Mouse (Mus musculus) heart, postnatal 36 days (tissue): ENCODE results near the gene Spock2. TPM values are rescaled to one million over a fixed set of nuclear protein-coding genes. Genes with fewer than 3 reads are reported as not detected.
A peak's percentile ranks its signal among the peaks of the same experiment; 100 is the strongest.
"Not testable (repeated sequence)": the region's sequence is repeated elsewhere in the genome, so short reads cannot be mapped to it uniquely, and the experiment has no call there.

Source experiments
- DNase-seq, 2 experiments: peaks; one replicate each; pipeline ENCODE4 v3.0.0; 2021 to 2022
- intact Hi-C: fragments of 180-260 bp; cut with DNase I; formaldehyde crosslinking; loops from one replicate; pipeline ENCODE4 v1.15.1; 2025
- total RNA-seq, 2 experiments: library from RNA; stranded (reverse); gene quantifications; 2 replicates each; pipeline ENCODE4 v1.2.3; 2021

The Spock2 gene
- total RNA-seq, 2 experiments from 2014 or later = 16.7 to 20.1 TPM

- no peak for DNase-seq
- intact Hi-C loops = no loop called here
Measured at GRCm38 (mm10) chr10:60140751-60141150, 34.7 kb downstream of the Spock2 start.

GRCm38 (mm10) chr10:60141656-60142160 lies 35.7 kb downstream of the Spock2 start:
- intact Hi-C loops = no loop called here
- no peak for DNase-seq

GRCm38 (mm10) chr10:60147510-60148047 lies 41.6 kb downstream of the Spock2 start:
- not testable (repeated sequence) for DNase-seq
- intact Hi-C loops = loop anchor here (1.0 to 2.0 kb wide), 4 partner anchors 44 to 255 kb away; no protein-coding TSS in a partner anchor

GRCm38 (mm10) chr10:60148087-60148486 lies 42.1 kb downstream of the Spock2 start:
- peak; percentile 79 to 86 for DNase-seq
- intact Hi-C loops = loop anchor here (1.0 kb wide), 3 partner anchors 43 to 97 kb away; no protein-coding TSS in a partner anchor

- intact Hi-C loops = no loop called here
Measured at GRCm38 (mm10) chr10:60151107-60151663, 45.2 kb downstream of the Spock2 start.

GRCm38 (mm10) chr10:60156016-60156415 lies 50.0 kb downstream of the Spock2 start:
- intact Hi-C loops = no loop called here
- no peak for DNase-seq

More at GRCm38 (mm10) chr10:60151107-60151663, 45.2 kb downstream of the Spock2 start:
- no peak for DNase-seq

- intact Hi-C loops = no loop called here
- no peak for DNase-seq
Measured at GRCm38 (mm10) chr10:60158144-60158543, 52.1 kb downstream of the Spock2 start.

- DNase-seq, intact Hi-C loops: not testable (repeated sequence)
Measured at GRCm38 (mm10) chr10:60161397-60161796, 55.4 kb downstream of the Spock2 start.

GRCm38 (mm10) chr10:60162184-60162972 lies 56.4 kb downstream of the Spock2 start:
- intact Hi-C loops, DNase-seq: not testable (repeated sequence)

- intact Hi-C loops = no loop called here
- DNase-seq = no peak
Measured at GRCm38 (mm10) chr10:60162973-60163255, 56.9 kb downstream of the Spock2 start.

GRCm38 (mm10) chr10:60164869-60165268 lies 58.9 kb downstream of the Spock2 start:
- no peak for DNase-seq
- intact Hi-C loops = no loop called here

GRCm38 (mm10) chr10:60166068-60166467 lies 60.0 kb downstream of the Spock2 start:
- intact Hi-C loops = no loop called here
- DNase-seq = no peak

GRCm38 (mm10) chr10:60168306-60168705 lies 62.3 kb downstream of the Spock2 start:
- intact Hi-C loops = no loop called here
- no peak for DNase-seq

- intact Hi-C loops = no loop called here
- no peak for DNase-seq
Measured at GRCm38 (mm10) chr10:60168960-60169359, 62.9 kb downstream of the Spock2 start.

GRCm38 (mm10) chr10:60170326-60171089 lies 64.5 kb downstream of the Spock2 start:
- intact Hi-C loops = no loop called here
- no peak for DNase-seq

GRCm38 (mm10) chr10:60171368-60171767 lies 65.3 kb downstream of the Spock2 start:
- no peak for DNase-seq

GRCm38 (mm10) chr10:60172306-60172705 lies 66.3 kb downstream of the Spock2 start:
- intact Hi-C loops = no loop called here
- no peak for DNase-seq

More at GRCm38 (mm10) chr10:60171368-60171767, 65.3 kb downstream of the Spock2 start:
- intact Hi-C loops = no loop called here

GRCm38 (mm10) chr10:60173035-60173434 lies 67.0 kb downstream of the Spock2 start:
- intact Hi-C loops = no loop called here
- DNase-seq = peak in 1 of 2 experiments; percentile 28

- no peak for DNase-seq
- intact Hi-C loops = no loop called here
Measured at GRCm38 (mm10) chr10:60174506-60174905, 68.5 kb downstream of the Spock2 start.

GRCm38 (mm10) chr10:60175306-60175705 lies 69.3 kb downstream of the Spock2 start:
- intact Hi-C loops, DNase-seq: not testable (repeated sequence)
